Mouse (Mus musculus) MEL (cell line): ENCODE data around the gene Numbl. TPM values are rescaled to one million over a fixed set of nuclear protein-coding genes. Genes with fewer than 3 reads are reported as not detected.

Experiments used
- DNase-seq: peaks from one replicate; pipeline ENCODE4 v3.0.0; 2011; ENCODE audit warnings: low read depth, low spot score
- H3K27ac ChIP-seq: 2 replicates; pipeline ENCODE4 v1.5.1; 2012; ENCODE audit warnings: low read depth, mild to moderate bottlenecking, control low read depth, low read length, moderate library complexity; ENCODE audit not compliant: control insufficient read depth
- H3K27me3 ChIP-seq, 2 experiments: fragments of 150-350 bp in 1 of 2; sonication (generic) in 1 of 2; 2 replicates each; pipeline ENCODE4 v1.6.1; 2012; ENCODE audit warnings: low read length in 2 of 2, mild to moderate bottlenecking in 2 of 2, improper control_type of control experiment in 1 of 2, moderate library complexity in 1 of 2; ENCODE audit not compliant: insufficient read depth in 2 of 2, control insufficient read depth in 1 of 2
- H3K36me3 ChIP-seq, 2 experiments: 2 replicates each; pipeline ENCODE4 v1.6.1; 2012 to 2014; ENCODE audit warnings: low read length in 2 of 2, improper control_type of control experiment in 1 of 2, inconsistent platforms in 1 of 2, mild to moderate bottlenecking in 1 of 2; ENCODE audit not compliant: insufficient read depth in 2 of 2, control insufficient read depth in 1 of 2
- H3K4me1 ChIP-seq, 2 experiments: fragments of 150-350 bp in 1 of 2; sonication (generic) in 1 of 2; 2 replicates each; pipeline ENCODE4 v1.6.1; 2012; ENCODE audit warnings: low read length in 2 of 2, improper control_type of control experiment in 1 of 2, mild to moderate bottlenecking in 1 of 2; ENCODE audit not compliant: insufficient read depth in 2 of 2, control insufficient read depth in 1 of 2
- H3K4me3 ChIP-seq, 2 experiments: fragments of 150-350 bp in 1 of 2; sonication (generic) in 1 of 2; 2 replicates each; pipeline ENCODE4 v1.5.1; 2012; ENCODE audit warnings: low read depth in 2 of 2, low read length in 2 of 2, mild to moderate bottlenecking in 2 of 2, moderate library complexity in 2 of 2, control low read depth in 1 of 2, improper control_type of control experiment in 1 of 2; ENCODE audit not compliant: control insufficient read depth in 1 of 2, insufficient read depth in 1 of 2
- H3K79me2 ChIP-seq: 2 replicates; pipeline ENCODE4 v1.6.1; 2012; ENCODE audit warnings: mild to moderate bottlenecking, low read length, moderate library complexity; ENCODE audit not compliant: control insufficient read depth, poor library complexity, insufficient read depth
- H3K9ac ChIP-seq: 2 replicates; pipeline ENCODE4 v1.6.1; 2012; ENCODE audit warnings: low read depth, mild to moderate bottlenecking, control low read depth, low read length, moderate library complexity; ENCODE audit not compliant: control insufficient read depth, poor library complexity, severe bottlenecking
- H3K9me3 ChIP-seq: fragments of 150-350 bp; sonication (generic); replicated peaks from 2 replicates; pipeline ENCODE4 v1.6.1; 2012; ENCODE audit warnings: mild to moderate bottlenecking, low read length, improper control_type of control experiment, moderate library complexity; ENCODE audit not compliant: insufficient read depth
- BHLHE40 ChIP-seq: IDR thresholded peaks from 2 replicates; pipeline ENCODE4 v1.6.1; 2012; ENCODE audit warnings: low read depth, mild to moderate bottlenecking, inconsistent platforms, low read length, improper control_type of control experiment, borderline replicate concordance
- CHD2 ChIP-seq: IDR thresholded peaks from 2 replicates; pipeline ENCODE4 v1.6.1; 2011; ENCODE audit warnings: low read length, improper control_type of control experiment
- CTCF ChIP-seq, 3 experiments: IDR thresholded peaks in 2 of 3; conservative IDR thresholded peaks in 1 of 3; 2 replicates each; pipeline ENCODE4 v1.5.1; 2011 to 2012; ENCODE audit warnings: low read length in 3 of 3, low read depth in 2 of 3, mild to moderate bottlenecking in 2 of 3, improper control_type of control experiment in 1 of 3, inconsistent platforms in 1 of 3, mixed read lengths in 1 of 3, moderate library complexity in 1 of 3; ENCODE audit not compliant: control insufficient read depth in 1 of 3, insufficient read depth in 1 of 3, poor library complexity in 1 of 3, severe bottlenecking in 1 of 3
- E2F4 ChIP-seq: IDR thresholded peaks from 2 replicates; pipeline ENCODE4 v1.6.1; 2011; ENCODE audit warnings: low read depth, low read length, improper control_type of control experiment, borderline replicate concordance
- EP300 ChIP-seq, 2 experiments: IDR thresholded peaks; 2 replicates each; pipeline ENCODE4 v1.6.1; 2011; ENCODE audit warnings: improper control_type of control experiment in 2 of 2, low read length in 2 of 2, low read depth in 1 of 2, mild to moderate bottlenecking in 1 of 2
- GABPA ChIP-seq: IDR thresholded peaks from 2 replicates; pipeline ENCODE4 v1.6.1; 2012; ENCODE audit warnings: low read depth, mild to moderate bottlenecking, inconsistent platforms, low read length, improper control_type of control experiment, moderate library complexity
- GATA1 ChIP-seq: IDR thresholded peaks from 2 replicates; pipeline ENCODE4 v1.6.1; 2011; ENCODE audit warnings: low read depth, low read length, improper control_type of control experiment
- HCFC1 ChIP-seq: IDR thresholded peaks from 2 replicates; pipeline ENCODE4 v1.6.1; 2012; ENCODE audit warnings: low read depth, mild to moderate bottlenecking, inconsistent platforms, low read length, improper control_type of control experiment, moderate library complexity
- KAT2A ChIP-seq: conservative IDR thresholded peaks from 2 replicates; pipeline ENCODE4 v1.6.1; 2012; ENCODE audit warnings: low read depth, low read length, improper control_type of control experiment, inconsistent platforms
- MAFK ChIP-seq: IDR thresholded peaks from 2 replicates; pipeline ENCODE4 v1.6.1; 2011; ENCODE audit warnings: low read depth, mild to moderate bottlenecking, low read length, improper control_type of control experiment, borderline replicate concordance
- MAZ ChIP-seq: IDR thresholded peaks from 2 replicates; pipeline ENCODE4 v1.6.1; 2012; ENCODE audit warnings: low read depth, mild to moderate bottlenecking, inconsistent platforms, low read length, improper control_type of control experiment
- MEF2A ChIP-seq: IDR thresholded peaks from 2 replicates; pipeline ENCODE4 v1.6.1; 2014; ENCODE audit warnings: low read depth, mild to moderate bottlenecking, inconsistent platforms, low read length, improper control_type of control experiment; ENCODE audit not compliant: poor library complexity, insufficient replicate concordance, severe bottlenecking; ENCODE audit errors: extremely low read depth
- MYB ChIP-seq: IDR thresholded peaks from 2 replicates; pipeline ENCODE4 v1.6.1; 2011; ENCODE audit warnings: mild to moderate bottlenecking, low read depth, low read length, improper control_type of control experiment
- MYC ChIP-seq: IDR thresholded peaks from 2 replicates; pipeline ENCODE4 v1.6.1; 2011; ENCODE audit warnings: low read depth, mild to moderate bottlenecking, low read length, improper control_type of control experiment, moderate library complexity
- POLR2AphosphoS2 ChIP-seq: IDR thresholded peaks from 2 replicates; pipeline ENCODE4 v1.6.1; 2011; ENCODE audit warnings: low read length, improper control_type of control experiment
- POLR2AphosphoS5 ChIP-seq: IDR thresholded peaks from 2 replicates; pipeline ENCODE4 v1.6.1; 2012; ENCODE audit warnings: low read depth, borderline replicate concordance, mild to moderate bottlenecking, inconsistent platforms, low read length, moderate library complexity, mixed read lengths
- SMC3 ChIP-seq: IDR thresholded peaks from 2 replicates; pipeline ENCODE4 v1.6.1; 2011; ENCODE audit warnings: low read depth, low read length, improper control_type of control experiment
- USF2 ChIP-seq, 2 experiments: IDR thresholded peaks; 2 replicates each; pipeline ENCODE4 v1.6.1; 2011 to 2012; ENCODE audit warnings: improper control_type of control experiment in 2 of 2, low read length in 2 of 2, borderline replicate concordance in 1 of 2, inconsistent platforms in 1 of 2, low read depth in 1 of 2, mild to moderate bottlenecking in 1 of 2; ENCODE audit not compliant: insufficient read depth in 1 of 2
- ZC3H11A ChIP-seq: IDR thresholded peaks from 2 replicates; pipeline ENCODE4 v1.6.1; 2012; ENCODE audit warnings: low read depth, mild to moderate bottlenecking, inconsistent platforms, low read length, improper control_type of control experiment
- ZMIZ1 ChIP-seq: IDR thresholded peaks from 2 replicates; pipeline ENCODE4 v1.6.1; 2012; ENCODE audit warnings: low read depth, mild to moderate bottlenecking, inconsistent platforms, low read length, improper control_type of control experiment, moderate library complexity
- ZNF384 ChIP-seq: IDR thresholded peaks from 2 replicates; pipeline ENCODE4 v1.6.1; 2012; ENCODE audit warnings: low read depth, mild to moderate bottlenecking, inconsistent platforms, low read length, improper control_type of control experiment
- polyA plus RNA-seq, 2 experiments: library from polyadenylated mRNA; stranded (reverse) in 1 of 2; unstranded in 1 of 2; fragments of >175 nt in 1 of 2; fragments of >200 nt in 1 of 2; gene quantifications; 2 replicates each; pipeline versions ENCODE4 v1.2.1 to v1.2.4; 2012; ENCODE audit warnings: low replicate concordance in 2 of 2, low read depth in 1 of 2; ENCODE audit not compliant: insufficient read length in 2 of 2, insufficient read depth in 1 of 2, missing spikeins in 1 of 2
- total RNA-seq: library from RNA; depleted of rRNA; stranded (reverse); fragments of 300-350 nt; gene quantifications from 2 replicates; pipeline ENCODE4 v1.2.3, GENCODE M21; 2012

Gene Numbl
- total and polyA plus RNA-seq, 3 experiments, result 2.2 to 10.6 TPM; not detected in 1

GRCm38 (mm10) chr7:27310306-27310705 lies 52.1 kb downstream of the Numbl start:
- H3K4me3 ChIP-seq, result no peak overlapping the region

DNA sequence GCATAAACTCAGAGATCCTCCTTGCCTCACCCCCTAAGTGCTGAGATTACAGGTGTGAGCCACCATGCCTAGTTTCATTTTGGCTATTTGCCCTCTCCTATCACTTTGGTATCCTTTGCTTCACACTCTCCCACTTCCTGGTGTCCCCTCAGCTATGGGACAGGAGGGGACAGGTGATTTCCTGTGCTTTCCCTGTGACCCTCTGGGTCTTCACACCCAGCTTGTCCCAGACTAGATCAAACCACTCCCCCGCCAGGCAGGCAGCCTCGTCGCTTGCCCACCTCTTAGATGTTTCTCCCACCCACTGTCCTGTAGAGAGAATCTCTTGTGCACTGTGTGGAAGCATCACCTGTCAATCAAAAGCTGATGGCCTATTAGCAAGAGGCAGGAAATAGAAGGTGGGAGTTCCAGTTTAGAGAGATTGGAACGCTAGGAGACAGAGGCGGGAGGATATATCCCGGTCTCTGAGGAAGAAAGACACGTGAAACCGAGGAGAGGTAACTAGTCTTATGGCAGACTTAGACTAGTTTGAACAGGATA lies 52.8 kb downstream of the Numbl start:
- H3K79me2 ChIP-seq, result no peaks in the 10 kb centered on the region
- no peak overlapping the region for H3K9ac ChIP-seq
- no peak overlapping the region for H3K27ac ChIP-seq
- H3K9me3 ChIP-seq, result no peaks in the 10 kb centered on the region
- H3K27me3 ChIP-seq, result no peaks in the 10 kb centered on the region
- TF ChIP-seq CTCF (IDR thresholded peaks at IDR 0.05 in 2 of 3, conservative IDR thresholded peaks at IDR 0.05 in 1 of 3; ENCODE audit: control insufficient read depth in 1 of 3, insufficient read depth in 1 of 3, low read depth in 2 of 3, low read length in 3 of 3, poor library complexity in 1 of 3, severe bottlenecking in 1 of 3) (no peak), ZMIZ1 (no peak), GATA1 (no peak), HCFC1 (no peak)
- H3K4me1 ChIP-seq, result no peaks in the 10 kb centered on the region
- H3K36me3 ChIP-seq, result no peaks in the 10 kb centered on the region
- no peak overlapping the region for H3K4me3 ChIP-seq
- no peak for DNase-seq

More at GRCm38 (mm10) chr7:27310306-27310705, 52.1 kb downstream of the Numbl start:
- no peaks in the 10 kb centered on the region for H3K9me3 ChIP-seq
- H3K27me3 ChIP-seq, result no peaks in the 10 kb centered on the region
- no peak overlapping the region for H3K9ac ChIP-seq
- DNase-seq, result no peak
- no peak for TF ChIP-seq MAFK
- TF ChIP-seq EP300 (IDR thresholded peaks at IDR 0.05; ENCODE audit: low read depth in 1 of 2, low read length in 2 of 2), result no peak
- no peak for TF ChIP-seq MAZ
- TF ChIP-seq KAT2A, result no peak
- TF ChIP-seq POLR2AphosphoS5, result no peak
- TF ChIP-seq MYB, result no peak
- TF ChIP-seq CTCF (IDR thresholded peaks at IDR 0.05 in 2 of 3, conservative IDR thresholded peaks at IDR 0.05 in 1 of 3; ENCODE audit: control insufficient read depth in 1 of 3, insufficient read depth in 1 of 3, low read depth in 2 of 3, low read length in 3 of 3, poor library complexity in 1 of 3, severe bottlenecking in 1 of 3), result no peak
- no peak for TF ChIP-seq CHD2
- TF ChIP-seq USF2 (IDR thresholded peaks at IDR 0.05; ENCODE audit: borderline replicate concordance in 1 of 2, insufficient read depth in 1 of 2, low read depth in 1 of 2, low read length in 2 of 2), result no peak
- no peak for TF ChIP-seq BHLHE40
- no peak for TF ChIP-seq E2F4
- no peak for TF ChIP-seq MEF2A
- TF ChIP-seq ZC3H11A, result no peak
- TF ChIP-seq POLR2AphosphoS2, result no peak
- no peak for TF ChIP-seq SMC3
- no peak for TF ChIP-seq ZNF384
- TF ChIP-seq GABPA, result no peak
- TF ChIP-seq MYC, result no peak
- TF ChIP-seq, all 39 proteins: peak for 0
- H3K36me3 ChIP-seq, result no peaks in the 10 kb centered on the region
- no peaks in the 10 kb centered on the region for H3K79me2 ChIP-seq
- no peaks in the 10 kb centered on the region for H3K4me1 ChIP-seq
- no peak overlapping the region for H3K27ac ChIP-seq
